Mouse (Mus musculus) ovary, postnatal 36 days (tissue): ENCODE measurements around the gene Myh7b.
"Not testable (repeated sequence)": the region's sequence is repeated elsewhere in the genome, so short reads cannot be mapped to it uniquely, and the experiment has no call there.

ENCODE experiments used
- DNase-seq: peaks from one replicate; pipeline ENCODE4 v3.0.0; 2022; ENCODE audit warnings: low spot score, mixed read lengths

Myh7b gene

DNA sequence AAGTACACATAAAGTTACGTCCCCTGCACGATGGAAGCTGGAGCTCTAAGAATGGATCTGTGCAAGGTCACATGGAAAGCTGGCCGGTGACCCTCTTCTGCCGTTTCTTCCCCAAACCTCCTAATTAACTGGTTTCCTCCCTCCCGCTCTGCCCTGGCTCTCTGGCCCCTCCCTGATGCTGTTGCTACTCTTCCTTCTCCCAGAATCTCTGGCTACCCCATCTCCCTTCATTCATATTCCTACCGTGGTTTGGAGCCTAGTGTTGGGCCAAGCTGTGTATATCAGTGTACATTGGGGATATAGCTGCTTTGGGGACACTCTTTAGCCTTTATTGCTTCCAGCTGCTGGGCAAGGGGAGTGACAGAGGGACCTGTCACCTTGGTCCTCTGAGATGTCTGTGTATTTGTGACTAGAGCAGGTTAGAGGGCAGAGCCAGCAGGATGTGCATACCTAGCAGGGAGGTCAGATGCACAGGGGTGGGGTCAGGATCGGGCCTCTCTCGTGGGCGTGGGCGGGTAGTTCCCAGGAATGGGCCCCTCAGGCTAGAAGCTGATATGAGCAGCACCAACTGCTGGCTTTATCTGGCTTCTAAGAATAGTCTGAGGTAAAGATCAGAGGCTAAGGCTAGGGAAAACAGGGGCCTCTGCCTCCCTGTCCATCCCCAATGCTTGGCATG, 6.3 kb upstream of the Myh7b start:
- no peak for DNase-seq

- DNase-seq = not testable (repeated sequence)
Measured at GRCm38 (mm10) chr2:155605236-155605589, 5.8 kb upstream of the Myh7b start.

DNA sequence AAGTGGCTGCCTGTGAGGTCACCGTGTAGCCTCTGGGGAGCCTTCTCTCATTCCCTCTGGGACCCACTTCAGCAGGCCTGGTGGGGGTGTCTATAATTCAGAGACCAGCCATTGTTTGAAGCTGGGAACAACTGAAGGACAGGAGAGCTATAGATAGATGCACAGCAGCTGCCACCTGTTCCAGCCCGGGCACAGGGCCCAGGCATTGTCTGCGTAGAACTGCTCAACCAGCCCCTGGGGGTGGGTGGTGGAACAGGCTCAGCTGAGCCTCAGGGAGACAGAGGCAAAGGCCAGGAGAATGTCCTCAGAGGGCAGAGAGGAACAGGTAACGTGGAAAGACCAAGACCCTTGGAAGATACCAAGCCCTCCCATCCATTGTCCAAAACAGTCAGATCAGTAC, 4.7 kb upstream of the Myh7b start:
- DNase-seq = no peak

- DNase-seq = no peak
Measured at GRCm38 (mm10) chr2:155611834-155612550, 980 bp downstream of the Myh7b start.

- peak; percentile 67 for DNase-seq
Measured at GRCm38 (mm10) chr2:155613326-155613755, 2.3 kb downstream of the Myh7b start.

DNA sequence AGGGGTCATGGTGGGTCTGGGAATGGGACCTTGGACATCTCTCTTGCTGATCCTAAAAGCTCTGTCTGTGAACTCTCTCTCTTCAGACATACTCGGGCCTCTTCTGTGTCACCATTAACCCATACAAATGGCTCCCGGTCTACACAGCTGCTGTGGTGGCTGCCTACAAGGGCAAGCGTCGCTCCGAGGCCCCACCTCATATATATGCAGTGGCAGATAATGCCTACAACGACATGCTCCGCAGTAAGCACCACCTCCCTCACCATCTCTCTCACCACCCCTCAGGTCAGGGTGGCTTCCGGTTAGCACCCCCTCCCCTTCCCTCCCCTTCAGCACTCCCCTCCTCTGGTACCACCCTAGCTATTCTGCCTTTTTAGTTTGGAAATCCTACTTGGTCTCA, 2.9 kb downstream of the Myh7b start:
- DNase-seq = no peak

GRCm38 (mm10) chr2:155616971-155617370, 6.0 kb downstream of the Myh7b start:
- DNase-seq = no peak

DNA sequence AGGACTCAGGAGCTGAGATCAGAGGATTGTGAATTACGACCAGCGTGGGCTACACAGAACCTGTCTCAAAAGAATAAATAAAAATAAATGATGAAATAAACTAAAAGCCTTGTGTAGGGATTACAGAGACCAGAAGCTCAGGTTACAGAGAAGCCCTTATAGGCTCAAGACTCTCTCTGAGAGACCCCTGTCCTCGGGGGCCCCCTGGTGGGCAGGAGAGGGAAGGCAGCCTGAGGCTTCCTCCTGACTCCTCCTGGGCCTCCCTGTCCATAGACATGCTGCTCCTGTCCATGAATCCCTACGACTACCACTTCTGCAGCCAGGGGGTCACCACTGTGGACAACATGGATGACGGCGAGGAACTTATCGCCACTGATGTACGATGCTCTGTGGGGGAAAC, 8.8 kb downstream of the Myh7b start:
- peak; percentile 87 for DNase-seq

DNA sequence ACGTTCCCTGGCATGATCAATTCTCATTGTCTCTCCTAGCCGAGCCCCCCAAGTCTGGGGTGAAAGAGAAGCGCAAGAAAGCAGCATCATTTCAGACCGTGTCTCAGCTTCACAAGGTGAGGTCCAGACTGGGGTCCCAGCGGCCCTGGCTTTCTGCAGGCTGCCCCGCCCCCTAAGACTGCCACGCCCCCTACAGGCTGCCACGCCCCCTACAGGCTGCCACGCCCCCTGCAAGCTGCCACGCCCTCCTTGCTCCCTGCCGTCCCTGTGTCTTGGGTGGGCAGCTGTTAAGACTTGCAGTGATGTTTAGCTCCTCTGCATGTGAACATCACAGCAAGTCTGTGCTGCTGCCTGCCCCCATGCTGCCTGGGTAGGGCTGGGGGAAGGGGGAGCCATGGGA, 11.6 kb downstream of the Myh7b start:
- DNase-seq = no peak

DNA sequence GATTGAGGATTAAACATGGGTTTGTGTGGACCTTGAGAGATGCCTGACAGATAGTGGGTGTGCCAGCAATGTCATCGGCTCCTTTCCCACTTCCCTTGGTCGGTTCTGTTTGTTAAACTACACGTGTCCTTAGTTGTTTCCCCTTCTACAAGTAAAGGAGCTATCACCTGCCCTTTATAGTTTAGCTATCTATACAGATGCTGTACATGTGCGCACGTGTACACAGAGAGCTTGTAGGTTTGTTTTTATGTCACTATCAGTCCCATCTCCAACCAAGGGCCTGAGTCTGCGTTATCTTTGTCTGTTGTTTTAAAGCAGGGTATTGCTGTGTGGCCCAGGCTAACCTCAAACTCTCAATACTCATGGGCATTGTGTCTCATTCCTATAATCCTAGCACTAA, 13.0 kb downstream of the Myh7b start:
- DNase-seq = no peak

- no peak for DNase-seq
Measured at GRCm38 (mm10) chr2:155624730-155625129, 13.7 kb downstream of the Myh7b start.

GRCm38 (mm10) chr2:155626277-155626676, 15.3 kb downstream of the Myh7b start:
- DNase-seq = no peak

DNA sequence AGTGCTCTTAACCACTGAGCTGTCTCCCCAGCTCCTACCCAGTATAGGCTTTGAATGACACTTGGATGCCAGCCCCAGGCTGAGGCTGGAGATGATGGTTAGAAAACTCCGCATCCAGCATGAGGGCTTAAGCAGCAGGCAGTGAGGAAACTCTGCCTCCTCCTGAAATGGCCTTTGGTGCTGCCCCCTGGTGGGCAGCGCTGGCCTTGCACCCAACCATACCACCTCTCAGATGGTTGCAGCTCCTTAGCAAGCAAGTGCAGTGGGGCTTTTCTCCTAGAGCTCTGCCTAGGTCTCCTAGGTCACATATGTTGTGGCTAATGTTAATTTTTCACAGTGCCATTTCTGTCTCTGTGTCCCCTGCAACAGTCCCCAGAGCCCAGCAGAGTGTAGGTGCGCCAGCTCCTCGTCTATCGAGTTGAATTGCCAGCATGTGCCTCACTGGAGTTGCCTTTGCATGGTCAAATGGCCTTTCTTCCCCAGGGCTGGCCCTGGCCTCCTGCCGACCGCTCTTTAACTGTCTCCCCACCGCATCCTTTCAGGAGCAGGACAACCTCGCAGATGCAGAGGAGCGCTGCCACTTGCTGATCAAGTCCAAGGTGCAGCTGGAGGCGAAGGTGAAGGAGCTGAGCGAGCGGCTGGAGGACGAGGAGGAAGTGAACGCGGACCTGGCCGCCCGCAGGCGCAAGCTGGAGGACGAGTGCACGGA, 16.2 kb downstream of the Myh7b start:
- DNase-seq = peak; percentile 67

DNA sequence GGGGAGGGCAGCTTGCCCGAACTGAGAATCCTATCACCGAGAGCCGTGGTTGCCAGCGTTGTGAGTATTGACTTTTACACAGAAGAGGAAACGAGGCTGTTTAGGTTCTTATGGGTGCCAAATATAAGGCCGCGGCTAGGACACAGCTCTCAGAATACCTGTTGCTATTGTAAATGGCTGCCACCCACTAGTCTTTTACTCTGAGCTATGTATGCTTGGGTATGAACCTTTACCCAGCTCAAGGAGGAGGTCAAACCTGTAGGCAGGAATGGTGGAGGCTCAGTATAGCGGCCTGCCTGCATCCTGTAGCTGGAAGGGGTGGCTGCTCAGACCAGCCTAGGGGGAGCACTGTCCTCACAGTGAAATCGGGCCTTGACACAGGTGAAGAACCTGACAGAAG, 17.1 kb downstream of the Myh7b start:
- no peak for DNase-seq

GRCm38 (mm10) chr2:155628519-155628918, 17.5 kb downstream of the Myh7b start:
- no peak for DNase-seq

DNA sequence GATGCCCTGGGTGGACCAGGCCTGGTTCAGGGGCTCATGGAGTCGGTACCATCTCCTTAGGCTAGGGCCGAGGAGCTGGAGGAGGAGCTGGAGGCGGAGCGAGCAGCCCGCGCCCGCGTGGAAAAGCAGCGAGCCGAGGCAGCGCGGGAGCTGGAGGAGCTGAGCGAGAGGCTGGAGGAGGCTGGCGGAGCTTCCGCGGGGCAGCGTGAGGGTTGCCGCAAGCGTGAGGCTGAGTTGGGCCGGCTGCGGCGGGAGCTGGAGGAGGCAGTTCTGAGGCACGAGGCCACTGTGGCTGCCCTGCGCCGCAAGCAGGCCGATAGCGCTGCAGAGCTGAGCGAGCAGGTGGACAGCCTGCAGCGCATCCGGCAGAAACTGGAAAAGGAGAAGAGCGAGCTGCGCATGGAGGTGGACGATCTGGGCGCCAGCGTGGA, 18.2 kb downstream of the Myh7b start:
- peak; percentile 53 for DNase-seq

- no peak for DNase-seq
Measured at GRCm38 (mm10) chr2:155630153-155630552, 19.1 kb downstream of the Myh7b start.

DNA sequence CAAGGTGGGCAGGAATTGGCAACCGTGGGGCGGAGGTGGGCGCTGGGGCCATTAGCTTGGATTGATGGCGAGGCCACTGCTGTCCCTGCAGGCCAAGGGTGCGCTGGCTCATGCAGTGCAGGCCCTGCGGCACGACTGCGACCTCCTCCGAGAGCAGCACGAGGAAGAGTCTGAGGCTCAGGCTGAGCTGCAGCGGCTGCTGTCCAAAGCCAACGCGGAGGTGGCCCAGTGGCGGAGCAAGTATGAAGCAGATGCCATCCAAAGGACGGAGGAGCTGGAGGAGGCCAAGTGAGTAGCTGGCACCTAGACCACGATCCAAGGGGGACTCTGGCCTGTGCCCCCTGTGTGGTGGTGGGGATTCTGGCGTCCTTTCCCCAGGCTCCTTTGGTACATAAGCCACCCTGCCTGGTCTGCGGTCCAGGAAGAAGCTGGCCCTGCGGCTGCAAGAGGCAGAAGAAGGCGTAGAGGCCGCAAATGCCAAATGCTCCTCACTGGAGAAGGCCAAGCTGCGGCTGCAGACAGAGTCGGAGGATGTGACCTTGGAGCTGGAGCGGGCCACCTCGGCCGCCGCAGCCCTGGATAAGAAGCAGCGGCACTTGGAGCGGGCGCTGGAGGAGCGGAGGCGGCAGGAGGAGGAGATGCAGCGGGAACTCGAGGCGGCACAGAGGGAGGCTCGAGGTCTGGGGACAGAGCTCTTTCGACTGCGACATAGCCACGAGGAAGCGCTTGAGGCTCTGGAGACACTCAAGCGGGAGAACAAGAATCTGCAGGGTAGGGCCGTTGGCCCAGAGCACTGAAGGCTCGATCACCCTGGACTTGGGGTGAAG, 19.8 kb downstream of the Myh7b start:
- DNase-seq = peak; percentile 75

DNA sequence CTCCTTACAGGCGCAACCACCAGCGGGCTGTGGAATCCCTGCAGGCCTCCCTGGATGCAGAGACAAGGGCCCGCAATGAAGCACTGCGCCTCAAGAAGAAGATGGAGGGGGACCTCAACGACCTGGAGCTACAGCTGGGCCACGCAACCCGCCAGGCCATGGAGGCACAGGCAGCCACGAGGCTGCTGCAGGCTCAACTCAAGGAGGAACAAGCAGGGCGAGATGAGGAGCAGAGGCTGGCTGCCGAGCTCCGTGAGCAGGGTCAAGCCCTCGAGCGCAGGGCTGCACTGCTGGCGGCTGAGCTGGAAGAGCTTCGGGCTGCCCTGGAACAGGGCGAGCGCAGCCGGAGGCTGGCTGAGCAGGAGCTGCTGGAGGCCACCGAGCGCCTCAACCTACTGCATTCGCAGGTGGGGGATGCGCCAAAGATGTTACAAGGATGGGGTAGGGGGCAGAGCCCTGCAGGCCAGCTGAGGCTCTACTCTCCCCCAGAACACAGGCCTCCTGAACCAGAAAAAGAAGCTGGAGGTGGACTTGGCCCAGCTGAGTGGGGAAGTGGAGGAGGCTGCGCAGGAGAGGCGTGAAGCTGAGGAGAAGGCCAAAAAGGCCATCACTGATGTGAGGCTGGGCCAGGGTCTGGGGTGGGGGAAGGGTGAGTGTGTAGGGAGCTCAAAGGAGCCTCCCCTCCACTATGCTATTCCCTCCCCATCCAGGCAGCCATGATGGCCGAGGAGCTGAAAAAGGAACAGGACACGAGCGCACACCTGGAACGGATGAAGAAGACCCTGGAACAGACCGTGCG, 21.3 kb downstream of the Myh7b start:
- no peak for DNase-seq

DNA sequence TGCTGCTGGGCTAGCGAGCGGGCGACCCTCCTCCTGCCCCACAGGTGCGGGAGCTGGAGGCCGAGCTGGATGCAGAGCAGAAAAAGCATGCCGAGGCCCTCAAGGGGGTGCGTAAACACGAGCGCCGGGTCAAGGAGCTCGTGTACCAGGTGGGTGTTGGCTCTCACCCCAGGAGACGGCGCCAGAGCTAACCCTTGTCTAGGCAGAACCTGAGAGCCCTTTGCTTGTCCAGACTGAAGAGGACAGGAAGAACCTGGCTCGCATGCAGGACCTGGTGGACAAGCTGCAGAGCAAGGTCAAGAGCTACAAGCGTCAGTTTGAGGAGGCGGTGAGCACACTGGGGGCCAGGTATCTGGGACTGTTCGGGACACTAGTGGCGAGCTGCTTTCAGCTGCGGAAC, 22.1 kb downstream of the Myh7b start:
- no peak for DNase-seq

DNA sequence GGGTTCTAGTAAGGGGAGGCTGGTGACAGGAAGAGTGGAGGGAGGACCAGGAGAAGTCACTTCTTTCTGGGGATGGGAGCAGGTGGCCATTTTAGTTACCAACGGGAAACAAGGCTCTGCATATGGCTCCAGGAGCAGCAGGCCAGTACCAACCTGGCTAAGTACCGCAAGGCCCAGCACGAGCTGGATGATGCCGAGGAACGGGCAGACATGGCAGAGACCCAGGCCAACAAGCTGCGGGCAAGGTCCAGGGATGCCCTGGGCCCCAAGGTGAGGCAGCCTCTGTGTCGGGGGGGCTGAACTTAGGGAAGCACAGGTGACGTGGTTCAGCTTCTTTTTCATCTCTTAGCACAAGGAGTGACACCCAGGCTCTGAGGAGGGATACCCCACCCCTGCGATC, 22.7 kb downstream of the Myh7b start:
- DNase-seq = no peak
